Mouse (Mus musculus) bone marrow, adult 2 months (tissue): ENCODE data around the gene E130218I03Rik.

Source experiments
- CTCF ChIP-seq: fragments of 200-500 bp; IDR thresholded peaks from 2 replicates; pipeline ENCODE4 v1.5.1; 2011; ENCODE audit warnings: low read length, control low read depth; ENCODE audit not compliant: control insufficient read depth, insufficient read depth
- POLR2A ChIP-seq: fragments of 200-500 bp; IDR thresholded peaks from 2 replicates; pipeline ENCODE4 v1.6.1; 2011; ENCODE audit warnings: low read depth, mild to moderate bottlenecking, control low read depth, low read length, borderline replicate concordance; ENCODE audit not compliant: control insufficient read depth

- TF ChIP-seq POLR2A (no peak), CTCF (no peak)
These were observed 5.2 kb upstream of the E130218I03Rik start, which contains the start of gene Cnksr1 for GRCm38 (mm10) chr4:134238279-134238651.
